Mouse (Mus musculus): ENCODE data around the gene H2al1g.
"Not testable (repeated sequence)": the region's sequence is repeated elsewhere in the genome, so short reads cannot be mapped to it uniquely, and the experiment has no call there.

The H2al1g gene

GRCm38 (mm10) chrX:11317956-11318355 lies at the start of gene H2al1g:
TSS of gene H2al1g (plus strand) at chrX:11318256.
- DNase-seq (ENCODE audit: extremely low read depth, low read depth, low spot score) = not testable (repeated sequence)

DNA sequence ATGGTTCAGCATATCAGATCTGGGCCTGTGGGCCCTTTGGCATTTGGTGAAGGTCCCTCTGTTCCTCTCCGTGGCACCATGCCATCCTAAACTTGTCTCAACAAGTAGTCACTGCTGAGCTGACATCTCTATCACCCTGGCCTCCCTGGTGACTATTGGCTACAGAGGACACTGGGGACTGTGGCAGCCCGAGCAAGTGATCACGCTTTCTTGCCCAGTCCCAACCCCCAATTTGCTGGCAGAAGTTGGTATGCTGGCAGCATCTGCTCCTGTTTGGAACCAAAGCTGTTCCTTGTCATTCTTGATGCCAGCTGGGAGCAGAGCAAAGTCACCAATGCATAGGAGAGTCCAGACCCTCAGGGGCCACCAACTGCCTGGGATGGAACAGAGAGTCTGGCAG lies 49.0 kb upstream of the H2al1g start:
- DNase-seq (ENCODE audit: extremely low read depth, low read depth, low spot score) = peak; percentile 34

DNA sequence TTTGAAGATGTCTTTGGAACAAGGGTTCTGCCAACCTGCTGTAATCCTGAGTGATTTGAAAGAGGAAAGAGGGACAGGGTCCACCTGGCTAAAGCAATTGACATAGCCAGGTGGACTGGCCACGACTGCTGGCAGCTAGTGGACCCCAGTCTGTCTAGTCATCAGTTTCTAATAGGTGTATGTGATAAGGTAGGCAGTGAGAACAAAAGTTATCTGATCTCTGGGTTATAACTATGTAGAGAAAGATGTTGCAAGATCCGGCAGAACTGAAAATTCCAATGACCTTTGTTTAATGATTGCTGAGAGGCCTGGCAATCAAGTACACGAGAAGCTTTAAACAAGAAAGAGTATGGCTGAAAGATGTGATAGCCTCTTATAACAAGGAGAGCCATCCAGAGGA lies 44.9 kb upstream of the H2al1g start:
- no peak for DNase-seq (ENCODE audit: extremely low read depth, low read depth, low spot score)

DNA sequence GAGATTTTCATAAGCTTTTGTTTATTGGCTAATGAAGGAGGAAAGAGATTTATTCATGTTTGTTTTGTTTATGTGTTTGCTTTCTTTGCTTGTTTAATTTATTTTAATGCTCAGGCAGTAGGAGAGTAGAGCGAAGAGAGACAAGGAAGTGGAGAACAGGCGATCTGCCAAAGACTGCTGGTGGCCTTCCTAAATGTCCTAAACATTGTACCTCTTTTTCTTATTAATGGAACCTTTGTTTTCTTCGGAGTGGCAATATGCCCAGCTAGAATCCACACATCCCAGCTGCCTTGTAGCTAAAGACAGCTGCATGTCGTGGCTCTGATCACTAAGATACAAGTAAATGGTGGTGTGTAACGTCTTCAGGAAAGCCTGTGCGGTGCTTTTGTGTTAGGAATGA lies 41.0 kb upstream of the H2al1g start:
- no peak for DNase-seq (ENCODE audit: extremely low read depth, low read depth, low spot score)

GRCm38 (mm10) chrX:11280741-11281140 lies 37.3 kb upstream of the H2al1g start:
- no peak for DNase-seq (ENCODE audit: extremely low read depth, low read depth, low spot score)

DNA sequence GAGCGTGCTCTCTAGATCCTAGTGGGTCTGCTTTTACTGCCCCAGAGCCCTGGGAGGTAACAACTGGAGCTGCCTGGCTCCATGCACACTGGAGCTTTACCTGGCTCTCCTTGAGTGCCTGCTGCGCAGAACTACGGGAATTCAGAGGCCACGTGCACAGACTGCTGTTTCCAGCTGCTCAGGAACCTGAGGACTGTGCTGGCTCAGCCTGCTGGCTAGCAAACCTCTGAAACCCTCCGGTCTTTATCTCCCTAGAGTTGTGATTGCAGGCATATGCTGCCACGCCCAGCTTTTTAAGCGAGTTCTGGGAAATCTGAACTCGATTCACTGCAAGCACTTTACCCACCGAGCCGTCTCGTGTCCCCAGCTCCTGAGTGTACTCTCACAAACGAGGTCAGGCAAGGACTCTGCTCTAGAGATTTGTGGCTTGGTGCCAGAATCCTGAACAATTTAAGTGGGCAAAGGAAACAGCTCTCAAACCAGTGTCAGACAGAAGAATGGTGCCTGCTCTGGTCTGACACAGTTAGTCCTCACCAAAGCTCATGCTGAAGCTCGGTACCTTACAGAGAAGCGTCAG lies 29.7 kb upstream of the H2al1g start:
- no peak for DNase-seq (ENCODE audit: extremely low read depth, low read depth, low spot score)

DNA sequence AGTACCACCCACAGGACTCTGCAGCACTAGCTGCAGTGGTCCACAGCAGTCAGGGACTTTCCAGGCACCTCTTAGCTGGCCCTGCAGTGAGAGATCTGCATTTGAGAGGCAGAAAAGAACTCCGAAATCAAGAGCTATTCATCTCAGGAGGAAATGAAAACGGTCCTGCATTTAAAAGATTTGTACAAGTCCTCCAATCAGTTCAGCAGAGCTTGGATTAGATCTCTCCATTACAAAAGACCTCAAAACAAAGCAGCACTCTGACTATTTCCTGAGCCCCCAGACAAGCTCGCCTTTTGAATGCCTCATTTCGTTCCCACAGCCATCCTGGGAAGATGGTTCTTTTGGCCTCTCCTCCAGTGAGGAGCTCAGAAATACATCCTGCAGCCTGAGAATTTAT lies 28.8 kb upstream of the H2al1g start:
- no peak for DNase-seq (ENCODE audit: extremely low read depth, low read depth, low spot score)

DNA sequence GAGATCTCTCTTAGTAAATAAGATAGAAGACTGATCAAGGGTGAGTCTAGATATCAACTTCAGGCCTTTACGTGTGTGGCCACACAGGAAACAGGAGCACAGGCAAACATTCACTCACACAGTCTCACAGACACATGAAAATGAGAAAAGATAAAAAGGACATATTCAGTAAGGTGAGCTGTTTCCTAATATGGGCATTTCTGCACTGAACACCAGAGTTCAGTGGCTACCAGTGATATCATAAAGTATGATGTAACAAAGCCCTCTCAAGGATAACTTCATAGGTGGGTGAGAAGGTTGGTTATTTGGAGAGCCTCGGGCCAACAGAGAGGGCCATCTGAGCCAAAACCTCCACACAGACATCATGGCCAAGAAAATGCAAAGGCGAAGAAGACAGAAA lies 19.1 kb upstream of the H2al1g start, which contains the start of gene H2al1a:
TSS of gene H2al1a (plus strand) at position 301 of the 400 bp plus-strand sequence.
- not testable (repeated sequence) for DNase-seq (ENCODE audit: extremely low read depth, low read depth, low spot score)

DNA sequence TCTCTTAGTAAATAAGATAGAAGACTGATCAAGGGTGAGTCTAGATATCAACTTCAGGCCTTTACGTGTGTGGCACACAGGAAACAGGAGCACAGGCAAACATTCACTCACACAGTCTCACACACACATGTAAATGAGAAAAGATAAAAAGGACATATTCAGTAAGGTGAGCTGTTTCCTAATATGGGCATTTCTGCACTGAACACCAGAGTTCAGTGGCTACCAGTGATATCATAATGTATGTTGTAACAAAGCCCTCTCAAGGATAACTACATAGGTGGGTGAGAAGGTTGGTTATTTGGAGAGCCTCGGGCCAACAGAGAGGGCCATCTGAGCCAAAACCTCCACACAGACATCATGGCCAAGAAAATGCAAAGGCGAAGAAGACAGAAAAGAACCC lies 15.9 kb upstream of the H2al1g start, which contains the start of gene H2al1b:
TSS of gene H2al1b (plus strand) at position 301 of the 400 bp plus-strand sequence.
- not testable (repeated sequence) for DNase-seq (ENCODE audit: extremely low read depth, low read depth, low spot score)

DNA sequence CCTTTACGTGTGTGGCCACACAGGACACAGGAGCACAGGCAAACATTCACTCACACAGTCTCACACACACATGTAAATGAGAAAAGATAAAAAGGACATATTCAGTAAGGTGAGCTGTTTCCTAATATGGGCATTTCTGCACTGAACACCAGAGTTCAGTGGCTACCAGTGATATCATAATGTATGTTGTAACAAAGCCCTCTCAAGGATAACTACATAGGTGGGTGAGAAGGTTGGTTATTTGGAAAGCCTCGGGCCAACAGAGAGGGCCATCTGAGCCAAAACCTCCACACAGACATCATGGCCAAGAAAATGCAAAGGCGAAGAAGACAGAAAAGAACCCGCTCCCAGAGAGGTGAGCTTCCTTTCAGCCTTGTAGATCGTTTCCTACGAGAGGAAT lies 12.7 kb upstream of the H2al1g start, which contains the start of gene H2al1c:
TSS of gene H2al1c (plus strand) at position 301 of the 400 bp plus-strand sequence.
- not testable (repeated sequence) for DNase-seq (ENCODE audit: extremely low read depth, low read depth, low spot score)

- DNase-seq (ENCODE audit: extremely low read depth, low read depth, low spot score) = not testable (repeated sequence)
Measured at GRCm38 (mm10) chrX:11308524-11308923, 9.5 kb upstream of the H2al1g start, which contains the start of gene H2al1d. TSS of gene H2al1d (plus strand) at chrX:11308824.

- DNase-seq (ENCODE audit: extremely low read depth, low read depth, low spot score) = not testable (repeated sequence)
Measured at GRCm38 (mm10) chrX:11311634-11312033, 6.4 kb upstream of the H2al1g start, which contains the start of gene H2al1e. TSS of gene H2al1e (plus strand) at chrX:11311934.

DNA sequence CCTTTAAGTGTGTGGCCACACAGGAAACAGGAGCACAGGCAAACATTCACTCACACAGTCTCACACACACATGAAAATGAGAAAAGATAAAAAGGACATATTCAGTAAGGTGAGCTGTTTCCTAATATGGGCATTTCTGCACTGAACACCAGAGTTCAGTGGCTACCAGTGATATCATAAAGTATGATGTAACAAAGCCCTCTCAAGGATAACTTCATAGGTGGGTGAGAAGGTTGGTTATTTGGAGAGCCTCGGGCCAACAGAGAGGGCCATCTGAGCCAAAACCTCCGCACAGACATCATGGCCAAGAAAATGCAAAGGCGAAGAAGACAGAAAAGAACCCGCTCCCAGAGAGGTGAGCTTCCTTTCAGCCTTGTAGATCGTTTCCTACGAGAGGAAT lies 3.2 kb upstream of the H2al1g start, which contains the start of gene H2al1f:
TSS of gene H2al1f (plus strand) at position 301 of the 400 bp plus-strand sequence.
- not testable (repeated sequence) for DNase-seq (ENCODE audit: extremely low read depth, low read depth, low spot score)

GRCm38 (mm10) chrX:11321192-11321591 lies 3.1 kb downstream of the H2al1g start, which contains the start of gene H2al1h:
TSS of gene H2al1h (plus strand) at chrX:11321492.
- not testable (repeated sequence) for DNase-seq (ENCODE audit: extremely low read depth, low read depth, low spot score)

DNA sequence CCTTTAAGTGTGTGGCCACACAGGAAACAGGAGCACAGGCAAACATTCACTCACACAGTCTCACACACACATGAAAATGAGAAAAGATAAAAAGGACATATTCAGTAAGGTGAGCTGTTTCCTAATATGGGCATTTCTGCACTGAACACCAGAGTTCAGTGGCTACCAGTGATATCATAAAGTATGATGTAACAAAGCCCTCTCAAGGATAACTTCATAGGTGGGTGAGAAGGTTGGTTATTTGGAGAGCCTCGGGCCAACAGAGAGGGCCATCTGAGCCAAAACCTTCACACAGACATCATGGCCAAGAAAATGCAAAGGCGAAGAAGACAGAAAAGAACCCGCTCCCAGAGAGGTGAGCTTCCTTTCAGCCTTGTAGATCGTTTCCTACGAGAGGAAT lies 6.3 kb downstream of the H2al1g start, which contains the start of gene H2al1i:
TSS of gene H2al1i (plus strand) at position 301 of the 400 bp plus-strand sequence.
- DNase-seq (ENCODE audit: extremely low read depth, low read depth, low spot score) = not testable (repeated sequence)

- not testable (repeated sequence) for DNase-seq (ENCODE audit: extremely low read depth, low read depth, low spot score)
Measured at GRCm38 (mm10) chrX:11327522-11327921, 9.5 kb downstream of the H2al1g start, which contains the start of gene H2al1j. TSS of gene H2al1j (plus strand) at chrX:11327822.

- no peak for DNase-seq (ENCODE audit: extremely low read depth, low read depth, low spot score)
Measured at GRCm38 (mm10) chrX:11345762-11346161, 27.7 kb downstream of the H2al1g start.

DNA sequence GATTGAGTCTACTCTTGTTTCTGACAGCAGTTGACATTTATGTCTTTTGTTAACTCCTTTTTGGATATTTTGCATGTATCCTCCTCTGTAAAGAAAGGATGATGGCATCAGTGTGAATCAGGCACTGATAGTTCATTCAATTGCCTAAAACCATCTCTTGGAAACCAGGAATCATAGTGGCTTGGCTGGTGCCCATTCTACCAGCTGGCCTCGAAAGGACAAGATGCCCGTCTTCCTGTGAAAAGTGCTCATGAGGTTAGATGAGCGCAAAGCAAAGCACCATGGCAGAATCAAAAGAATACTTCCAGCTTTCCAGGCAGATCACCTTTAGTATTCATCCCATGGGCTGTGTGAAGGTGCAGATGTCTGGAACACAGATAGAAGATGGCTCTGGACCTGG lies 28.7 kb downstream of the H2al1g start:
- DNase-seq (ENCODE audit: extremely low read depth, low read depth, low spot score) = no peak

DNA sequence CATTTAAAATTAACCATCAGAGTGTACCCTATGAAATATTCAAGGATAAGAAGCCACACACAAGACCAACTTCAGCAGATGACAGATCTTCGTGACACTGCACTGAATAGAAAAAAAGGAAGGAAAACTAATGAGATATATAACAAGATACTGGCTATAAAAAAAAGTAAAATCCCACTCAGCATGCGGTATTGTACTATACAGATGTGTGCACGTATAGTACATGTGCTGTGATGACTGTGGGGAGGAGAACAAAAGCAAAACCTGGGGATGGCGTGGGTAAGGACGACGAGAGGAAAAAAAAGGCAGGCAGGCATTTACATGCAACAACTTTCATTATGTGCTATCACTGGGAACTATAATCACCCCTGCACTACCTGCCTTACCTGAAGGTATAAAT lies 42.8 kb downstream of the H2al1g start:
- DNase-seq (ENCODE audit: extremely low read depth, low read depth, low spot score) = no peak

- DNase-seq (ENCODE audit: extremely low read depth, low read depth, low spot score) = no peak
Measured at GRCm38 (mm10) chrX:11361261-11361660, 43.2 kb downstream of the H2al1g start.

- no peak for DNase-seq (ENCODE audit: extremely low read depth, low read depth, low spot score)
Measured at GRCm38 (mm10) chrX:11363890-11364289, 45.8 kb downstream of the H2al1g start.

GRCm38 (mm10) chrX:11365151-11365550 lies 47.1 kb downstream of the H2al1g start:
- no peak for DNase-seq (ENCODE audit: extremely low read depth, low read depth, low spot score)
